Mouse (Mus musculus) G1E (cell line): Measurements from ENCODE around the gene Pclo.

Experiments
- CTCF ChIP-seq: IDR thresholded peaks from 2 replicates; pipeline ENCODE4 v1.5.1; 2012; ENCODE audit warnings: low read depth, low read length, inconsistent platforms, mixed read lengths
- GATA1 ChIP-seq: IDR thresholded peaks from 2 replicates; pipeline ENCODE4 v1.6.1; 2012; ENCODE audit warnings: borderline replicate concordance, low read length, inconsistent platforms, mixed read lengths
- POLR2AphosphoS5 ChIP-seq: IDR thresholded peaks from 2 replicates; pipeline ENCODE4 v1.6.1; 2012; ENCODE audit warnings: low read depth, low read length, inconsistent platforms; ENCODE audit not compliant: insufficient replicate concordance
- TAL1 ChIP-seq: conservative IDR thresholded peaks from 2 replicates; pipeline ENCODE4 v1.6.1; 2012; ENCODE audit warnings: low read depth, low read length, inconsistent platforms, mixed read lengths

GRCm38 (mm10) chr5:14641260-14641659, 126.5 kb downstream of the Pclo start:
- TF ChIP-seq CTCF (no peak), GATA1 (no peak), TAL1 (no peak), POLR2AphosphoS5 (no peak)
